Mouse (Mus musculus) intestine, embryonic 14.5 days (tissue): ENCODE results near the gene Smagp. TPM values are rescaled to one million over a fixed set of nuclear protein-coding genes. Genes with fewer than 3 reads are reported as not detected.
A peak's percentile ranks its signal among the peaks of the same experiment; 100 is the strongest.
"Not testable (repeated sequence)": the region's sequence is repeated elsewhere in the genome, so short reads cannot be mapped to it uniquely, and the experiment has no call there.

ENCODE experiments used
- ATAC-seq: fragments of 200-750 bp; cut with Nextera tagmentation; replicated peaks from 2 replicates; pipeline ENCODE4 v1.8.0; 2017; ENCODE audit warnings: low read depth, moderate number of reproducible peaks, moderate TSS enrichment, moderate library complexity; ENCODE audit not compliant: low FRiP score, low TSS enrichment
- DNase-seq: peaks from one replicate; pipeline ENCODE4 v3.0.0-alpha.2; 2018; ENCODE audit warnings: low spot score
- H3K27ac ChIP-seq: fragments of 300-500 bp; sonication (generic); 2 replicates; pipeline ENCODE4 v1.5.1; 2014; ENCODE audit warnings: low read depth, mild to moderate bottlenecking, control low read depth
- H3K27me3 ChIP-seq: fragments of 300-500 bp; sonication (generic); replicated peaks from 2 replicates; pipeline ENCODE4 v1.6.1; 2014; ENCODE audit warnings: low read length, control low read depth; ENCODE audit not compliant: control insufficient read depth, insufficient read depth
- H3K36me3 ChIP-seq: fragments of 300-500 bp; sonication (generic); 2 replicates; pipeline ENCODE4 v1.6.1; 2014; ENCODE audit warnings: low read length, control low read depth; ENCODE audit not compliant: control insufficient read depth, insufficient read depth
- H3K4me1 ChIP-seq: fragments of 300-500 bp; sonication (generic); replicated peaks from 2 replicates; pipeline ENCODE4 v1.6.1; 2014; ENCODE audit warnings: low read length, control low read depth, mixed read lengths; ENCODE audit not compliant: control insufficient read depth, insufficient read depth
- H3K4me2 ChIP-seq: fragments of 300-500 bp; sonication (generic); 2 replicates; pipeline ENCODE4 v1.6.1; 2014; ENCODE audit warnings: low read length
- H3K4me3 ChIP-seq: fragments of 300-500 bp; sonication (generic); 2 replicates; pipeline ENCODE4 v1.5.1; 2014; ENCODE audit warnings: low read depth, low read length, control low read depth, mixed read lengths
- H3K9ac ChIP-seq: fragments of 300-500 bp; sonication (generic); 2 replicates; pipeline ENCODE4 v1.6.1; 2014; ENCODE audit warnings: mild to moderate bottlenecking, low read length
- H3K9me3 ChIP-seq: fragments of 300-500 bp; sonication (generic); 2 replicates; pipeline ENCODE4 v1.6.1; 2016; ENCODE audit warnings: low read length, control low read depth; ENCODE audit not compliant: control insufficient read depth
- WGBS: fragments of 180-500 bp; shearing (Covaris S2); extraction: QIAGEN DNeasy Blood & Tissue Kit; methylation state at CpG from one replicate; pipeline ENCODE4 v1.1.7; 2014; 5-methylcytosine and 5-hydroxymethylcytosine counted together
- polyA plus RNA-seq: library from polyadenylated mRNA; unstranded; fragments of >200 nt; fragmentation: Nextera tagmentation; extraction: Ambion mirVana; gene quantifications from 2 replicates; pipeline ENCODE4 v1.2.1, GENCODE M21; 2014

Gene Smagp
- polyA plus RNA-seq, 1 experiment from 2014 or later: 36.2 TPM

- Histone ChIP-seq H3K27me3 (no peaks in the 10 kb centered on the region), H3K4me1 (peaks cover 12% of the 10 kb centered on the region), H3K9ac (no peak overlapping the region), H3K9me3 (no peaks in the 10 kb centered on the region), H3K36me3 (0 out of 2 replicates have a peak, but pooled peaks cover under 1% of the 10 kb centered on the region), H3K27ac (peak overlapping the region; percentile 43), H3K4me3 (no peak overlapping the region), H3K4me2 (no peak overlapping the region)
- ATAC-seq (no peak), DNase-seq (no peak)
- WGBS: 21% methylated on average over 10 of the region's 10 CpGs
Measured at GRCm38 (mm10) chr15:100627287-100627686, 9.5 kb downstream of the Smagp start.

DNA sequence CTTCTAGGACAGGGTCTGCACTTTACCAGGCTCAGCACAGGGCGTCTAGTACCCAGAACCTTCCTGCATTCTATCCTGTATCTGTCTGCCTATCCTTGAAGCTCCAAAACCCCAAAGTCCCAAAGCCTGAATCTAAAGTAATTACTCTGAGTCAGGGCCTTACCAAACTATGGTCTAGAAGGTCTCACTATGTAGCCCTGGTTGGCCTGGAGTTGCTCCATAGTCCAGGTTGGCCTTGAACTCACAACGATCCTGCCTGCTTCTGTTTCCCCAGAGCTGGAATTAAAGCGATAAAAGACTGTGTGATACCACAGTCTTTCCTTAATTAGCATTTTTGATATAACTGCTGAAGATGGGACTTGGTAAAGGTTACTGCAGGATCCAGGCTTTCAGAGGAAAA lies 12.3 kb downstream of the Smagp start:
- WGBS: 90% methylated on average over 3 of the region's 3 CpGs

DNA sequence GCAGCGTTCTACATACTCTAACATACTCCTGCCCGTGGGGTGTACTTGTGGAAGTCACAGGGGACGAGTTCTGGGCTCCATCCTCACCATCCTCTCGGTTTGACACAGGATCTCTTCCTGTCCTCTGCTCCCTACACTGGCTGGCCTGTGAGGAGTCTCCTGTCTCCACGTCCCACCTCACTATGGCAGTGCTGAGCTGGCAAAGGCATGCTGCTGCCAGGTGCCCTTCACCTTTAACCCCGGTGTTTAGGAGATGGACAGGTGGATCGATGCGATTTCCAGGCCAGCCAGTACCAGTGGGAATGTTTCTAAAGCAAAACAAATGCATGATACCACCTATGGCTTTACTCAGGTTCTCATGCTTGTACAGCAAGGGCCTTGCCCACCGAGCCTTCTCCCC lies 13.0 kb downstream of the Smagp start:
- Histone ChIP-seq H3K9ac (no peak overlapping the region), H3K9me3 (no peaks in the 10 kb centered on the region), H3K4me2 (no peak overlapping the region), H3K4me3 (no peak overlapping the region), H3K27ac (no peak overlapping the region), H3K27me3 (no peaks in the 10 kb centered on the region), H3K4me1 (peaks cover 12% of the 10 kb centered on the region), H3K36me3 (peaks cover 27% of the 10 kb centered on the region)
- ATAC-seq (no peak), DNase-seq (no peak)
- WGBS: 87% methylated on average over 9 of the region's 9 CpGs

More for the DNA sequence above, 12.3 kb downstream of the Smagp start:
- H3K27me3 ChIP-seq: no peaks in the 10 kb centered on the region
- peaks cover 20% of the 10 kb centered on the region for H3K36me3 ChIP-seq
- H3K4me2 ChIP-seq: no peak overlapping the region
- H3K4me1 ChIP-seq: peaks cover 12% of the 10 kb centered on the region
- no peak overlapping the region for H3K4me3 ChIP-seq
- no peaks in the 10 kb centered on the region for H3K9me3 ChIP-seq
- H3K9ac ChIP-seq: no peak overlapping the region
- DNase-seq (no peak), ATAC-seq (no peak)
- H3K27ac ChIP-seq: no peak overlapping the region

DNA sequence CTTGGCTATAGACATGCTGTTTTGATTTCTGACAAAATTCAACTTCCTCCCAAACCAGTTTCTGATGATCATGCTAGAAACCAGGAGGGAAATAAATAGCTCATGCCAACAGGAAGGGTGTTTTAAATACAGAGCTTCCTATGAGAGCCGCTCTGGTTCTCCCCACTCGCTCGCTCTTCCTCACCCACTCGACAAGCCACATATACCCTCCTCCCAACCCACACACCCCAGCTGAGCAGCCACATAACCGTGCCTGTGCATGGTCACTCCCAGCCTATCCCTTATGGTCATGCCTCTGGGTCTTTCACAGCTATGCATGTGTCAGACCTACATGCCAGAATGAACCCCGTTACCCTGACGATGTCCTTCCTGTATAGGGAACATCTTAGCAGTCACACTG lies 14.6 kb downstream of the Smagp start:
- no peak overlapping the region for H3K27ac ChIP-seq
- 83% methylated on average over 7 of the region's 7 CpGs for WGBS
- ATAC-seq: no peak

GRCm38 (mm10) chr15:100621671-100622070 lies 15.1 kb downstream of the Smagp start:
- not testable (repeated sequence) for H3K9me3 ChIP-seq, DNase-seq, ATAC-seq, H3K4me3 ChIP-seq, H3K4me2 ChIP-seq, H3K27me3 ChIP-seq, H3K9ac ChIP-seq, H3K4me1 ChIP-seq, H3K27ac ChIP-seq
- peaks cover 41% of the 10 kb centered on the region for H3K36me3 ChIP-seq
- 61% methylated on average over 9 of the region's 9 CpGs for WGBS

More for the DNA sequence above, 14.6 kb downstream of the Smagp start:
- Histone ChIP-seq H3K9ac (no peak overlapping the region), H3K9me3 (no peaks in the 10 kb centered on the region), H3K36me3 (peaks cover 41% of the 10 kb centered on the region), H3K4me2 (no peak overlapping the region), H3K4me1 (no peaks in the 10 kb centered on the region), H3K27me3 (no peaks in the 10 kb centered on the region), H3K4me3 (no peak overlapping the region)
- no peak for DNase-seq

- Histone ChIP-seq H3K9ac (no peak overlapping the region), H3K4me2 (no peak overlapping the region), H3K36me3 (peaks cover 41% of the 10 kb centered on the region), H3K9me3 (no peaks in the 10 kb centered on the region), H3K4me1 (0 out of 2 replicates have a peak, but pooled peaks cover 5% of the 10 kb centered on the region), H3K4me3 (no peak overlapping the region), H3K27ac (no peak overlapping the region), H3K27me3 (no peaks in the 10 kb centered on the region)
- no peak for ATAC-seq
- DNase-seq: no peak
- 83% methylated on average over 7 of the region's 7 CpGs for WGBS
Measured at GRCm38 (mm10) chr15:100619200-100619599, 17.5 kb downstream of the Smagp start.

GRCm38 (mm10) chr15:100616221-100616620 lies 20.5 kb downstream of the Smagp start:
- H3K9ac ChIP-seq: peak overlapping the region; percentile 95
- under 1% methylated on average over 19 of the region's 19 CpGs for WGBS
- H3K9me3 ChIP-seq: no peaks in the 10 kb centered on the region
- H3K4me3 ChIP-seq: peak overlapping the region; percentile 81
- ATAC-seq: peak; percentile 9; the same call in 1 of the 2 replicates
- H3K4me2 ChIP-seq: peak overlapping the region; percentile 60
- H3K27ac ChIP-seq: peak overlapping the region; percentile 97
- peaks cover 6% of the 10 kb centered on the region; the same call in 1 of the 2 replicates for H3K4me1 ChIP-seq
- no peaks in the 10 kb centered on the region for H3K27me3 ChIP-seq
- DNase-seq: no peak
- peaks cover 37% of the 10 kb centered on the region for H3K36me3 ChIP-seq

DNA sequence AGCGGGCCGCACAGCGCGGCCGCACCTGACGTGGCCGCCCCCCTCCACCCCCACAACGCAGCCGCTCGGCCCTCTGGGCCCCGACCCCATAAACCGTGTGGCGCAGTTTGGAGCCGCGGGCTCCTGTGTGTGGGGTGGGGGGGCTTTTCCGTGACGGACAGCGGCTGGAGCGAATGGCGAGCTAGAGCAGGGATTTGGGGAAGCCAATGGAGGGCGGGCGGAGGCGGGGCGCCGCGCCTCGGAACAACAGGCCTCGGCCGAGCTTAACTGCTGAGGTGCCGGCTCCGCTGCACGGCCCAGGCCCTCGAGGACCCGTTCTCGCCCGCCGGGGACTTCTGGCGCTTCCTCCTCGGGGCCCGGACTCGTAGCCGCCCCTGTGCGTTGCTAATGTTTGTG lies 20.9 kb downstream of the Smagp start:
- peaks cover 6% of the 10 kb centered on the region; the same call in 1 of the 2 replicates for H3K4me1 ChIP-seq
- DNase-seq (peak; percentile 95), ATAC-seq (peak; percentile 77)
- peak overlapping the region; percentile 97 for H3K27ac ChIP-seq
- peak overlapping the region; percentile 95 for H3K9ac ChIP-seq
- peak overlapping the region; percentile 81 for H3K4me3 ChIP-seq
- H3K9me3 ChIP-seq: no peaks in the 10 kb centered on the region
- peak overlapping the region; percentile 60 for H3K4me2 ChIP-seq
- WGBS: under 1% methylated on average over 34 of the region's 43 CpGs
- H3K27me3 ChIP-seq: no peaks in the 10 kb centered on the region
- peaks cover 34% of the 10 kb centered on the region for H3K36me3 ChIP-seq
